Mouse (Mus musculus) bone marrow macrophage, adult 2 months (primary cell): ENCODE measurements around the gene Sowaha. TPM values are rescaled to one million over a fixed set of nuclear protein-coding genes. Genes with fewer than 3 reads are reported as not detected.
"Not testable (repeated sequence)": the region's sequence is repeated elsewhere in the genome, so short reads cannot be mapped to it uniquely, and the experiment has no call there.

ENCODE experiments used
- H3K27ac ChIP-seq: 2 replicates; pipeline ENCODE4 v1.5.1; 2012; ENCODE audit warnings: low read depth, low read length; ENCODE audit not compliant: insufficient read depth
- H3K4me1 ChIP-seq: 2 replicates; pipeline ENCODE4 v1.6.1; 2012; ENCODE audit warnings: low read length; ENCODE audit not compliant: control insufficient read depth, insufficient read depth
- H3K4me3 ChIP-seq: 2 replicates; pipeline ENCODE4 v1.5.1; 2012; ENCODE audit warnings: mild to moderate bottlenecking, low read length, moderate library complexity; ENCODE audit not compliant: insufficient read depth
- CTCF ChIP-seq: IDR thresholded peaks from 2 replicates; pipeline ENCODE4 v1.5.1; 2012; ENCODE audit warnings: low read depth, mild to moderate bottlenecking, low read length, moderate library complexity
- POLR2A ChIP-seq: IDR thresholded peaks from 2 replicates; pipeline ENCODE4 v1.6.1; 2012; ENCODE audit warnings: mild to moderate bottlenecking, low read depth, low read length, borderline replicate concordance
- polyA plus RNA-seq: library from polyadenylated mRNA; stranded (reverse); fragments of >200 nt; gene quantifications from 2 replicates; pipeline ENCODE4 v1.2.4, GENCODE M21; 2012; ENCODE audit not compliant: missing spikeins, insufficient read depth, insufficient read length

The Sowaha gene
- polyA plus RNA-seq, 1 experiment: not detected

- peaks cover 13% of the 10 kb centered on the region for H3K4me1 ChIP-seq
- no peak overlapping the region for H3K27ac ChIP-seq
- H3K4me3 ChIP-seq: no peak overlapping the region
- TF ChIP-seq CTCF: no peak
- TF ChIP-seq POLR2A: no peak
Observed at GRCm38 (mm10) chr11:53428716-53429057, 51.4 kb downstream of the Sowaha start.

- TF ChIP-seq POLR2A: no peak
- no peak for TF ChIP-seq CTCF
- no peak overlapping the region for H3K27ac ChIP-seq
- no peak overlapping the region for H3K4me3 ChIP-seq
- H3K4me1 ChIP-seq: peaks cover 9% of the 10 kb centered on the region
Observed at GRCm38 (mm10) chr11:53427993-53428715, 51.9 kb downstream of the Sowaha start.

- H3K4me3 ChIP-seq, H3K27ac ChIP-seq, H3K4me1 ChIP-seq: not testable (repeated sequence)
Observed at GRCm38 (mm10) chr11:53426914-53427313, 53.2 kb downstream of the Sowaha start.

Other genes with a start within 250 kb of the Sowaha start
- gene Hspa4, start 179.8 kb downstream of the Sowaha start, polyA plus RNA-seq: 111 and 118 TPM in 2 replicates
- gene Zcchc10, start 155.6 kb downstream of the Sowaha start, polyA plus RNA-seq: 13.9 and 17.4 TPM in 2 replicates
- 54.6 and 68.8 TPM in 2 replicates for gene Aff4, start 129.4 kb downstream of the Sowaha start, polyA plus RNA-seq
- gene Leap2, start 57.1 kb downstream of the Sowaha start, polyA plus RNA-seq: not detected in 2 replicates
- 192 and 202 TPM in 2 replicates for gene Uqcrq, start 49.4 kb downstream of the Sowaha start, polyA plus RNA-seq
- 1.5 and 1.8 TPM in 2 replicates for gene Gdf9, start 49.3 kb downstream of the Sowaha start, polyA plus RNA-seq
- not detected in 2 replicates for gene Gm10447, start 23.2 kb downstream of the Sowaha start, polyA plus RNA-seq
- 0.17 TPM in 1 of 2 replicates, not detected in the other for gene Shroom1, start 23.1 kb downstream of the Sowaha start, polyA plus RNA-seq
- not detected in 2 replicates for gene Gm9837, start 9.8 kb downstream of the Sowaha start, polyA plus RNA-seq
- not detected in 2 replicates for gene Gm9945, start 108 bp downstream of the Sowaha start, polyA plus RNA-seq
- 65.1 and 70.0 TPM in 2 replicates for gene Sept8, start 39.0 kb upstream of the Sowaha start, polyA plus RNA-seq
- gene Kif3a, start 87.1 kb upstream of the Sowaha start, polyA plus RNA-seq: 30.3 and 31.9 TPM in 2 replicates
- gene Il4, start 138.4 kb upstream of the Sowaha start, polyA plus RNA-seq: not detected in 2 replicates
- gene Il13, start 154.4 kb upstream of the Sowaha start, polyA plus RNA-seq: not detected in 2 replicates
- 20.1 and 20.4 TPM in 2 replicates for gene Rad50, start 227.0 kb upstream of the Sowaha start, polyA plus RNA-seq
- not detected in 2 replicates for gene Il5, start 240.5 kb upstream of the Sowaha start, polyA plus RNA-seq